Mouse (Mus musculus) urinary bladder, adult 18-20 months (tissue): ENCODE measurements around the gene C77080.

Source experiments
- DNase-seq, 2 experiments: peaks; one replicate each; pipeline ENCODE4 v3.0.0; 2022; ENCODE audit warnings: low spot score in 2 of 2, mixed read lengths in 2 of 2

C77080 gene

DNA sequence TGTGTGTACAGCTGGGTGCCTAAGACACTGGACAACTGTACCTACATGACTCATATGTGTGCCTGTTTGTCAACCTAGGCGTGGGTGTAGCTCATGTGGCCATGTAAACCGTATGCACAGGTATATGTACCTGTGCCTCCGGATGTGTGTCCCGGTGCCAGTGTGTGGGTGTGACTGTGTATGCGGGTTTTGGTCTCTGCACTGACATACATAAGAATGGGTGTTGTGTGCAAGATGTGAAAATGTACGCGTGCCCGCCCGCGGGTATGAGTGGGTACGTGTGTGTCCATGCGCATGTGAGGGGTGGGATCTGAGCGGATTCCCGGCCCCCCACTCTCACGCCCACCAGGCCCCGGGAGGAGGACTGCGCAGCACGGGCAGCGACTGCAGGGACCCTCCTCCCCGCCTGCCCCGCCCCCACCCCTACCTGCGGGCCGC is 22.6 kb downstream of the C77080 start:
- DNase-seq, result no peak

DNA sequence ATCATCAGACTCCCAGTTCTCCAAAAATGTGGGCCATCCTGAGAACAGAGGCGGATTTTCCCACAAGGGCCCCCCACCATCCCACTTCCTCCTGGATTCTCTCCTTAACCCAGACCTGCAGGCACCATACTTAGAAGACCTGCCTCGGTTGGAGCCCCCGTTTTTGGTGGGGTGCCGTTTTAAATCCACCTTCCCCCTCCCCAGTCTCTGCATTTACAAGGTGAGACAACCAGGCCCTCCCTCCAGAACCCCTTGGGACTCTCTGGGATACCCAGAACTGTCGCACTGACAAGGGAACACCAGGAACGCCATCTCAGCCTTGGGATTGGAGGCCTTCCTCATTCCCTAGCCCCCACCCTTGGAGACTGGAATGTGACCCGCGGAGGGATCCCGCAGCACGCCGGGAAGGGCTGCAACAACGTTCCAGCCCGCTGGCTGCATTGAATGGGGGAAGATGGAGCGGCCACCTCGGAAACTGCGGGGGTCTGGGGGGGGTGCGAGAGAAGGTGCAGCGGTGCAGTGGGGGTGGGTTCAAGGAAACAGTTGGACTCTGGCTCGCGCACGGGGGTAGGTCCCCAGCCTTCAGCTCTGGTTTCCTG is 23.3 kb downstream of the C77080 start:
- no peak for DNase-seq

DNA sequence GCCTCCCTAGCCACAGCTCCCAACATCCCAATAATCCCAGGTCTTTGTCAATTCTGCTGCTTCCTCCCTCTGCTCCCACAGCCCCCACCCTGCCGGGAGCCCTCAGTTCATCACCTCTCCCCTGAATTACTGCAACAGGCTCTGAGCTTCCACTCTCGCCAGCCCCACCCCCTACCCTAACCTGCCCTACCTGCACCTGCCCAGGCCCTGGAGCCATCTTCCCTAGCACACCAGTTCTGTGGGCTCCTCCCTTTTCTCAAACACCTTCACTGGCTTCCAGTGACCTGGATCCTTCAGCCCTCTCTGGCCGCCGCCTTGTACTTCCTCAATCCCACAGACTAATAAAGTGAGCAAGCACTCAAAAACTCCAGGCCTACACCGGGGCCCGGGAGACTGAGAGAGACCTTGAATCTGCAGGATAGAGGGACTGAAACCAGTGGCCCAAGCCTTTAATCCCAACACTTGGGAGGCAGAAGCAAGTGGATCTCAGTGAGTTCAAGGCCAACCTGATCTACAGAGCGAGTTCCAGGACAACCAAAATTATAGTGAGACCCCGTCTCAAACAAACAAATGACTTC is 24.9 kb downstream of the C77080 start:
- peak in 1 of 2 experiments; percentile 57 for DNase-seq

DNA sequence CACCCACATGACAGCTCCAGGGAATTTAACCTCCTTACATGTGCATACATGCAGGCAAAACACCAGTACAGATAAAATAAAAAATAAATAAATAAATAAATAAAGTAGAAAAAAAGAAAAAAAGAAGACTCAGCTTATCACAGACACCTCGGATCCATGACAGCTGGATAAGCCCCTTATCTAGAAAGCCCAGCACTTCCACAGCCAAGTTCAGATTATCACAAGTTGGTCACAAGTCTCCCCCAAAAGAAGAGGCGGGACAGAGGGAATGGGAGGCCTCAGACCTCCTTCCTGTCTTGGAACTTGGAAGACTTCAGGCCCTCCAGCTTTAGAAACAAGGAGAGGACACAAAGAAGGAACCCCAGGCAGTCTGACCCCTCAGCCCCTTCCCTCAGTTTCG is 26.1 kb downstream of the C77080 start:
- DNase-seq, result no peak

DNA sequence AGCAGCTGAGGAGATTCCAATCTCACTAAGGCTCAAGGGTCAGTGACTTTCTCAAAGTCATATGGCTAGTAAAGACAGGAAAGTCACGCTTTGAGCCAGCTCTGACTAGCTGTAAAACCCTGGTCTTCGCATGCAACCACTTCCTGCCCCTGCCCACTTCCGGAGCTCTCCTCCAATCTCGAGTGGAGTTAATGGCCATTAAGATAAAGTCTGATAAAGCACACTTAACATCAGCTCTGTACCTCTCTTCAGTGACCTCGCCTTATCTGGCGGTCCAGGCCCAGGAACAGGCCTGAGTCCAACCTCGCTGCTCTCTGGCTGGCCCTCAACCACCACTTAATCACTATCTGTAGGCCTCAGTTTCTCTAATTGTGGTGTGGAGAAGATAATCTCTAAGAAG is 26.7 kb downstream of the C77080 start:
- DNase-seq, result no peak

DNA sequence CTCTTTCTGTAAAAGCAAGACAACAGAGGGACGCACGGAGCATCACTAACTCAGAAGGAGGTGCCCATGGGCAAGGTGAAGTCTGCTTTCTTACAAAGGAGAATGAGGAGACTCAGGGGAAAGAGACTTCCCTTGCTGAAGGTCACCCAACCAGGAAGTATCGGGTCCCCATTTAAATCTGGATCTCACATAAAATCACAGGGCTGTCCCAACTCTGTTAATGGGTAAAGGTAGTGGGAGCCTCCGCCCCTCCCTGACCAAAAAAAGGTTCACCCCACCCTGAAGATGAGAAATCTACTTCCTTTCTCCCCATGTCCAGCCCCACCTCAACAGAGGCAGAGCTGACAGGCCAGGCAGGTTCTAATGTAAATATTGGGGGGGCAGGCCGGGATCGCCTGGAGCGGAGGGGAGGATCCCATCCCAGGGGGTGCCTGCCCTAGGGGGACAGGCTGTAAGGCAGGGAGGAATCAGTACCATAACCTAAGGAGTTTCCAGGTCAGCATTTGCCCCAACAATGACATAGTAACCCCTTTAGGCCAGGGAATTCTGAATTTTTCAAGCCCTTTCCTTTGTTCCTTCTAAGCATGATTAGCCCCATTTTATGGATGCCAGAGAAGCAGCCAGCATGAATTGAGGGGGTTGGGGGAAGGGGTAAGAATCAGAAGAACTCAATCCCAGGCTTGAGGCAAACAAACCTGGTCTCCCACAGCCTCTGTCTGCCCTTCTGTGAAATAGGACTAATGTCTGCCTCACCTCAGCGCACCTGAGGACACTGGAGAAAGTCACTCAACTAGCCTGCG is 28.4 kb downstream of the C77080 start:
- peak in 1 of 2 experiments; percentile 62 for DNase-seq

DNA sequence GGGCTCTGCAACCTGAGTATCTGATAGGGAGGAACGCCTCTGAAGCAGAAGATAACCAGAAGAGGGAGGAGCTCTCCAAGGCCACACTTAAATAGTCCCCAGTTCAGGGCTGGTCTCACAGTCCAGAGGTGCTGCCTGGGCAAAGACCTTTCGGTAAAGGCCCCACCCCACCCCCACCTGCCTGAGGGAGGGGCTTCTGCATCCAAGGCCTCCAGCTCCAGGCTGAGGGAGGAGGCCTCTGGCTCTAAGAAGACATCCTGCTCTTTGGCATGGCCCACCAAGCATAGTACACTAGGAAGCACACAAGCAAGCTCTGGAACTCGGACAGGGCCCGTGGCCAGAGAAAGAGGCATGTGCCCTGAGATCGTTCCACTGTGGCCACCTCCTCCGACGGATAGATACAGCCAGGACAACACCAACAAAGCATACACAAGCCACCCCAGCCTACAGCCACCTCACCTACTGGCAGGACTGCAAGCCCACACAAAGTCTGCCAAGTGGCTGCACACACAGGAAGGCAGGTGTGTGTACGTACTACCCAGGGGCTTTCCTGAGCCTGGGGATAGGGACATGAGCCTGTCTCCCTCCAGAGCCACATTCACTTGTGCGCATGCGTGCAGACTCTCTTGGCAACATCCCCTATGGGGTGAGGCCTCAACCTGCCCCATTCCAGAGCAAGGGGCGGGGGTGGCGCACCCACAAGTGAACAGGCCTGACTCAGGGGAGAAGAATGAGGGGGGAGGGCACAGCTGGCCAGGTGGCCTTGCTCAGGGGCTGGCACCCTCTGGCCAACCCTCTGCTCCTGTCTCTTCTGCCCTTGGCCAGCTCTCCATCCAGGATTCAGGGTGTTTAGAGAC is 29.4 kb downstream of the C77080 start:
- DNase-seq, result peak; percentile 83 to 89

DNA sequence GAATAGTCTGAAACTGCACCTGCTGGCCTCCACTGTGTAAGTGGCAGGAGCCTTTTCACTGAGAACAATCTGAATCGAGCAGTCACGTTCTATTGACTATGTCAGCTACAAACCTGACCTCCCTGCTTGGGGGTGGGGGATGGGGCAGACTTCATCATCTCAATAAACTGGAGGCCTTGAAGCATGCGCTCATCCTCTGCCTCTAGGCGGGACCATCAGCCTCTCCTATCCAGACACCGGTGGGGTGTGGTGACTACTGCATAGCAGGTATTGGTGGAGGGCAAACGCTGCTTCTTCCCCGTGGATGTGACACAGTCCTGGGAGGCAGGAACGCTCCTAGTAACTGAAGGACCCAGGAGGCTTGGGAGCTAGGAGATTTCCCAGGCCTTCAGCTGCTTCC is 30.3 kb downstream of the C77080 start:
- DNase-seq, result no peak

DNA sequence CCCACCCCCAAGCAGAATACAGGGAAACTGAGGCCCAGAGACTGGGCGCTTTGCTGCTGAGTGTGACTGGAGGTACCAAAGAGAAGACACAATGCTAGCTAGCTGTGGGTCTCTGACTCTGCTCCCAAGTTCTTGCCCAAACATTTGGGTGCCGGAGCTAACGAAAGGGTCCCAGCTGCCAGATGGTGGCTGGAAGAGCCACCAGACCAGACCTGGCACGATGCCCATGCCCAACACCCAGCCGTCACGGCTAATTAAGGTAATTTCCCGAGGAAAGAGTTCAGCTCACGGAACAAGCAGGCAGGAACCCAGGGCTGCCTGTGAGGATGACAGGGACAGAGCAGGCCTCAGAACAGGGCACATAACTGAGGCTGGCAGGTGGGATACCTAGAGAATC is 33.2 kb downstream of the C77080 start:
- no peak for DNase-seq

DNA sequence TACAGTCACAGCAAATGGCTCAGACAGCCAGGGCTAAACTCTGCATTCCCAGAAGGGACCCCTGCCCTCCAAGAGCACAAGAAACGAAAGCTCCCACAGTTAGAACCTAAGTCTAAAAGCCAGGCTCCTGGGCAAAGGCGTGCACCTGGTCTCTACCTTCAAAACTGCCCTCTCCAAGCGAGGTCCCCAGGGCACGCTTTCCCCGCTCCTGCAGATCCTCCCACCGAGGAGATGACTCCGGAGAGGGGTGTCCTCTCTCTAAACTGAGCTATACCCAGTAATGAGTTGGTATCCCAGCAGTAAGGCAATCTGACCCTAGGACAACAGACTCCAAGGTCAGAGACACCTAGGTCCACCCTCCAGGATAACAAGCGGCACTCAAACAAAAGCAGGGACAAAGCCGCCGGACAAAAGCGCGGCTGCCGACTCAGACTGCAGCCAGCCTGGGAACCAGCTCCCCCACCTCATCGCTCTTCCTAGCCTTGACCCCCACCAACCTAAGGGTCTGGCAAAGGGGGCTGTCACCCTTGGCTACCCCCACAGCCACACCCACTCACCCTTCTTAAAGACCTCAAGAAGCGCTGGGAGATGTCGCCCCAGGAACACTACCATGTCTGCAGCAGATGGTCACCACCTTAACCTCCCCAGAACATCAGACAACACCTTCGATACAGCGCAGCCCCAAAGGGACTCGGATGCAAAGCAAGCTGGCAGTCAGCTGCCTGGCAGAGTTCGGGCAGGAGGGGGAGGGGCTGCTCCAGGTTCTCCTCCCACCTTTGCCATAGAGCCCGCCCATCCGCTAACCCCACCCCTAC is 33.8 kb downstream of the C77080 start:
- no peak for DNase-seq

DNA sequence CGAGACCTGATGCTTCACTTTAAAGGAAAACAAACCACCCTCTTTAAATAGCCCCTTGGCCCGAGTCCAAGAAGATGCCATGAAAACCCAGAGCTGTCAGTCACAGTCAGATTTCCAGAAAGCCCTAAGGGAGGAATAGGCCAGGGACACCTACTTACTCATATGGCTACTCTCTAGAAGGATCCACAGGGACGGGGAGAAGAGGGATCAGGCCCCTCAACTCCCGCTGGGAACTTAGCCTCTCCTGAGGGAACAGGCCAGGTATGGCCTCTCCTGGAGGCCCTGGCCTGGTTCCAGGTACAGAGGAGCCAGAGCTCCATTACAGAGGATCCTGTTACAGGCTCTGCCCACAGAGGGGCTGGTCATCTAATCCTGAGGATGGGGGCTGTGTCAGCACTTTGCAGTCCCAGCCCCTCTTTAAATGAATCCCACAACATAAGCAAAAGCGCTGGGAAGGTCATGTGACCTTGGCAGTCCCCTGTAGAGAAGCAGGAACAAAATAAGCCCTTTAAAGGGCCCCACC is 34.7 kb downstream of the C77080 start:
- DNase-seq, result no peak

DNA sequence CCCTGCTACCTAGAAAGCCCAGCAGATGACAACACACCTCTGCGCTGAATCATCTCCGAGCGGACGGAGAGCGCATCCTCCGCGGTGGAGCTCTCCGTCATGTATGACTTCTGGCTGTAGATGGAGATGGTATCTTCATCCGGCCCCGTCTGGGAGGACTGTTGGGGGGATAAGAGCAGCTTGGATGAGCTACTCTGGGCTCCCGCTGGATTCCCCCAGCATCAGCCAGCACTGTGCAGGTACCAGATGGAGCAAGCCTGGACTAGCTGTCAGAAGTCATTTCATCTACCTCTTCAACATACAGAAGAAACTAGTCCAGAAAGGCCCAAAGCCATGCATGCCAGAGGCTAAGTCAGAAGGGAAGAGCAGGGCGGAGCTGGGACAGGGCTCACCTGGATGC is 35.9 kb downstream of the C77080 start:
- DNase-seq, result no peak

DNA sequence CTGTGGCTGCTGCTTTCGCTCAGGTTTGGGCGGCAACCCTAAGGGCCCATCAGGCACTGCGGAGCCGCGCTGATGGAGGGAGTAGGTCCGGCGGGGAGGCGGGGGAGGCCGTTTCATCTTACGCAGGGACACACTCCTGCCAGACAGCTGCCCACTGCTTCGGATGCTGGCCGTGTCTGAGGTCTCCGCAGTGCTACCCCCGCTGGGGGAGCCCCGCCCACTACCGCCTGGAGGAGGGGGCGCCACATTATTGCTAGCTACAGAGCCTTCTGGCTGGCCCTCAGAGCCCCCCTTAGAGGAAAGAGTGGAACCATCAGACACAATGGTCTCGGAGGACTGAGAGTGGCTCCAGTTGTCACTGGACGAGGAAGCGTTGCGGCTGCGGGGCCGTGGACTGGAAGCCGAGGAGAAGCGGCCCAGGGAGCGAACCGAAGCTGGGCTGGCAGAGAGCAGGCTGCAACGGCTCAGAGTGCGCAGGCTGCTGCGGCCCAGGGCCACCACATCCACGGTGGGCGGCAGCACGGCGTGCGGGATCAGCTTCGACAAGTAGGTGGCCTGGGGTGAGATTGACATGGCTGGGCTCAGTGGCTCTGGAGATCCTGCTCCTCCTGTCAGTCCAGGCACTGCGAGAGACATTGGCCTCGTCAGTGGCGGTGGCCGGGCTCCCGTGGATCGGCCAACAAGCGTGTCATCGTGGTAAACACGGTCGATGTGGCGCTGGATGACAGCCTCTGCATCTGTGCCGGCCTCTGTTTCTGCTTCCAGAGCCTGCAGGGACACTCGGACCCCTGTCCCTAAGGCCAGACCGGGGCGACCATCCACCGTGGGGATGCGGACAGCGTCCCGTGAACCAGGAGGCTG is 37.6 kb downstream of the C77080 start:
- DNase-seq, result no peak

DNA sequence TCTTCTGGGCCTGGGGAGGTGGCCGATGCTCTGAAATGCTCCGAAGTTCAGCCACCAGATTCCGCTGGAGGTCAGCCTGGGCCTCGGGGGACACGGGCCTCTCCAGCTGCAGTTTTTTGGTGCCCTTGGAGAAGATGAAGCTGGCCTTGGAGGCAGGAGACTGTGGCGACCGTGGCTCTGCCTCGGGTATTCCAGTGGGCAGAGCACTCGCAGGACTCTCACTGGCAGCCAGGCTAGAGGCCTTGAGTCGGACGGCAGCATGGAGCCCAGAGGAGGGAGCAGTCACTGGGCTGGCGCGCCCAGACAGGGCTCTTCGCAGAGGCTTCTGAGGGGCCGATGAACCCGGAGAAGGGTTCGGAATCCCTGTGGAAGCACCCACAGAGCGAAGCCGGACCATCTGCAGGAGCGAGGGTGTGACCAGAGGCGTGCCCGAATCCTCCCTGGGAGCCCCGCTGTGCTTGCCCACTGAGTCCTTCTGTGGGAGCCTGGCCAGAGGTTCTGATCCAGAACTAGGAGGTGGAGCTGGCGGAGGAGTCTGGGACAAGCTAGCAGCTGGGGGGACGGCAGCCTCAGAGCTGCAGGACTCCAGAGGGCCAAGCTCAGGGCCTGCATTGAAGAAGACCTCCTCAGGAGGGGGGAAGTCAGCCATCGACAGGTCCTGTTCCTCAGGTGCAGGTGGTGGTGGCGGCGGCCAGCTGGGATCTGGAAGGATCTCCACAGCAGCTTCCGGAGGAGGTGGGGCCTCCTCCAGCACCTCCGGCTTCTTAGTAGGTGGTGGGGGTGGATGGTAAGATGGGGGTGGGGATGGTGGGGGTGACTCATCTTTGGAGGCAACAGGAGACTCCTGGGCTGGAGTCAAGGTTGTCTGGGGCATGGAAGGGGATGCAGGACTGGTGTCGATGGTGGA is 38.9 kb downstream of the C77080 start:
- peak in 1 of 2 experiments; percentile 7 for DNase-seq

DNA sequence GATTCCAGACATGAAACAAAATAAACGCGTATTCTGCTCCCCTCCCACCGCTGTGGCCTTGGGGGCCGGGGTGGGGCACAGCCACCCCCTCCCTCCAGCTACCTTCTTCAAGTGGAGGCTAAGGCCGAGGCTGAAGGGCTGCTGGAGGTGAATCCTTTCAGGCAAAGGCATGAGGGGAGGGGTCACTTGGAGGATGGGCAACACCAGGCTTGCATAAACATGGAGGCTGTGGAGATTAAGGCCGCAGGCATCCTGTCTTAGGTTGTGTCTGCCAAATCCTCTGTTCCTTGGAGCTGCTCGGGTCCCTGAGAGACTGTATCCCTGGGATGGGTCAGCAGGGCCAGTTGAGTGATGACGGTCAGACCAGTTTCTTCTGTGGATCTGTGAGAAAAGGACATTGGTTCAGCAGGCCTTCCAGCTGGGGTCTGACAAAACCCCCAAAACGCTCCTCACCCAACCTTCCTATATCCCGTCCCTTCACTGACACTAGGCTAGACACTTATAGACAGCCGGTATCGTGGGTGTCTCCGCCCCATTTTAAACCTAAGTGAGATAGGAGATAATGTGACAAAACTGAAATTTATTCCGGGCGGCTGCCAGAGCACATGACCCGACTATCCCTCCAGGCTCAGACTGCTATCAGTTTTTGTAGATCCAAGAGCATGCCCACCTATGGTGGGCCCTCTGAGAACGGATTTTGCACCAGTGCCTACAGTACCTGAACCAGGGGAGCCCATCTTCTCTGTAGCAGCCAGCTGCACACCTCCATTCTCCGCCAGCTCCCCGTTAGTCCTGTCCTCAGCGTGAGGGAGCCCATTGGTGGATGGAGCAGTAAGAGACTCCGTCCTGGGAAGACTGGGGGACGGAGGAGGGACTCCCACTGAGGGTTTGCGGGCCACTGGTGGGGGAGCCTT is 39.9 kb downstream of the C77080 start:
- DNase-seq, result peak in 1 of 2 experiments; percentile 2

DNA sequence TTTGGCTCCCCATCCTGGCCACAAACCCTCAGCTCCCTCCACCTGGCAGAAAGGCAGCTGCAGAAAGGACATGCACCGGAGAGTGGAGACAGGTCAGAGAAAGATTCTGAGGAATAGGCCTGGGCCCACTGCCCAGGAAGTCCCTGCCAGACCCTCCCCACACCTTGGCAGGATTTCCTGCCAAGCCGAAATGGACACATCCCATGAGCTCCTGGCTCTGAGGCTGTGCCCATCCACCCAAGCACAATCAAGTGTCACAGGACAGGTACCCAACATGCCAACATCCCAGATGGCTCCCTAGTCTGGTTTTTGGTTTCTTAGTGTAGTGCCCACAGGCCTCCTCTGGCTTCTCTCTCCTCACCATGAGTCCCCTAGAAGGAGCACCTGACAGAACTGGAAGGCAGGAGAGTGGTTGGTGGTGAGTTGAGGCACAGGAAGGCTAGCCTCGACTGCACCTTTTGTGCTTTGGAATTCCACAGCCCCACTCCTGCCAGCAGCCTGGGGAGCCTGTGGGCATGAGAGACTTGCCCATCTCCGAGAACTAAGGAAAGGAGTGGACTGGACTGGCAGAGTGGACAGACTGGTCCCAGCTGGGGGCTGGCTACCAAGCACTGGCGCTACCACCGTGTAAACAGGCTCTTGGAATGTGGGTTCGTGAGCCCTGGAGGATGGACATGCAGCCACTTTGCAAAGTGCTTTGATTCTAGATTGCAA is 40.7 kb downstream of the C77080 start:
- peak in 1 of 2 experiments; percentile 5 for DNase-seq

DNA sequence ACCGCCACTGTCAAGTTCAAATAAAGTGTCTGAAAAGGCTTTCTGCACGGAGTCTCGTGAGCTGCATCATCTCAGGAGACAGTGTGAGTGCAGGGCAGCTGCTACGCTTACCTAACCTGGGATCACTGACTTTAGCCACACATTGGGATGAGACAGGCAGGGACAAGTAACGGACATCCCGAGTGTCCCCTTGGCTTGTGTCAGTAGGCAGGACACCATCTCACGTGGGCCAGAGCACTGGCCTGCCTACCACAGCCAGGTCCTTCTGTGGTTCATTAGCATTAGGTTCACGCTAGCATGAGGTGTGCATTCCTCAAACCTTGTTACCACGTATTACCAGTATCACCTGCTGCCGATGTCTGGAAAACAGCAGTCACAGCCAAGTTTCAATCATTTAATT is 42.0 kb downstream of the C77080 start:
- DNase-seq, result no peak
